Mouse (Mus musculus): ENCODE results near the gene Fut2.

DNA sequence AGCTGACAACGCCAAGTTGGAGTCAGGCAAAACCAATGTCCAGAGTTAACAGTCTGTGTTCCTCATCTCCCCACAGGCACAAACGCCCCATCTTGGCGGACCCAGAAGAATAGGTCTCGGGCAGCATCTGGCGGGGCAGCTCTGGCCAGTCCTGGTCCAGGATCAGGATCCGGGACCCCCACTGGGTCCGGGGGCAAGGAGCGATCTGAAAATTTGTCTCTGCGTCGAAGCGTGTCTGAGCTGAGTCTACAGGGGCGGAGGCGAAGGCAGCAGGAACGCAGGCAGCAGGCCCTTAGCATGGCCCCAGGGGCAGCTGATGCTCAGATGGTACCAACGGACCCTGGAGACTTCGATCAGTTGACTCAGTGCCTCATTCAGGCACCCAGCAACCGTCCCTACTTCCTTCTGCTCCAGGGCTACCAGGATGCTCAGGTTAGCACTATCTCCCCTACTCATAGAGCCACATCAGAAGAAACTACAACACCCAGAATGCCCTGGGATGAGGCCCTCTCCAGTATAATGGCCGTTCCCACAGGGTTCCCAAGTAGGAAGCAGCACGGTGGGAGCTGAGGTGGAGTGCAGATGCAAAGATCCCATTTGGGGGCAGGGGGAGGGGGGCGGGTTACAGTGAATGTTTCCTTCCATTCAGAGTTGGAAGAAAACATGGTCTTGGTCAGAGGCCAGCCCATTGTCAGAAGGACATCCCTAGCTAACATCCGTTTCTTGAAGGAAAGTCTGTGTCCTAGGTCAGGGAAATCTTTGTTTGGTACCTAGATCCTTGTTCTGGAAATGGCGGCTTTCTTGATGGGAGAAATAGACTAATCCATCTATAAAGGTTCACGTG is 35.9 kb downstream of the Fut2 start:
- TF ChIP-seq CTCF (IDR thresholded peaks at IDR 0.05; ENCODE audit: borderline replicate concordance, insufficient read depth, low read length) (no peak), POLR2A (IDR thresholded peaks at IDR 0.05; ENCODE audit: low read depth, low read length) (no peak)
